Mouse (Mus musculus) olfactory bulb, adult 2 months (tissue): ENCODE measurements at regions not wholly inside any gene's neighbourhood (a gene's known extent, or its start where the extent isn't known, plus 50 kb on each side); places are given as distances from the start of the nearest gene placed in this dataset.

Experiments
- CTCF ChIP-seq: fragments of 200-500 bp; IDR thresholded peaks from 2 replicates; pipeline ENCODE4 v1.5.1; 2012; ENCODE audit warnings: low read depth, mild to moderate bottlenecking, low read length, moderate library complexity; ENCODE audit not compliant: insufficient read depth
- POLR2A ChIP-seq: fragments of 200-500 bp; IDR thresholded peaks from 2 replicates; pipeline ENCODE4 v1.6.1; 2012; ENCODE audit warnings: mild to moderate bottlenecking, low read depth, low read length, moderate library complexity; ENCODE audit not compliant: insufficient read depth

GRCm38 (mm10) chr13:44118846-44119245 is 334.3 kb downstream of the Cd83 start:
- TF ChIP-seq CTCF: no peak
- TF ChIP-seq POLR2A: no peak
